Comparison of ENCODE assay signal across 20 mouse cellular contexts in the genomic region with DNA sequence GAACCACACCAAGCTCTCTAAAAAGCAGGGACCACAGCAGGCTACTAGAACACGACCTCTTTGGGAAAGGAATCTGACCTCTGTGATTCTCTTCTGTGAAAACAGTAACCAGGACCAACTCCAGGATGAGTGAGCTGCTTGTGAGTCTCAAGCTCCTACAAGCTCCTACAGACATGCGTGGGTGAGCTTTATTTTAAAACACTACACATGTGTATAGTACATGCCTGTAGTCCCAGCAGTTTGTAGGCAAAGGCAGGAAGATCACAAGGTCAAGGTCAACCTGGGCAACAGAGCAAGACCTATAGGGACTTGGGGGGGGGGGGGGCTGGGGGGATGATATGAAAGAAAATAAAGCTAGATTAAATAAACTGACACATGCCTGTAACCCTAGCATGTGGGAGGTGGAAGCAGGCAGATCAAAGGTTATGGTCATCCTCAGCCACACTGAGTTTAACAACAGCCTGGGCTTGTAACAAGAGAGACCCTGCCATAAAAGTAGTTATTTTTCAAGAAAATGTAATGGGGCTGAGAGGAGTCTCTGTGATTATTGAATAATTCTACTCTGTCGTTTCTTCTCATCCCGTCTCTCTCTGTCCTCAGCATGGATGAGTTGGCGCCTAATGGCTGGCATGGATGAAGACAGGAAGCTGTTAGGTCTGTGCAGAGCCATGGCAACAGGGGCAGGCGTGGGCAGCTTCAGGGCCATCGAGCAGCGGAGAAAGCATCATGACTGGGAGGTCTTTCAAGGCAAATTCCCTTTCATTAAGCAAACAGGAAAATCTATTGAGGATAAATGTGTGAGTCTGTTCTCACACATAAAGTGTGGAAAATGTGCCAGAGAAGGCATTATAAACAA.
DNase-seq lines count a peak whose midpoint lies in the region; ATAC-seq lines count a peak whose summit lies in the region.
"Had no signal": no experiment of that assay in that cellular context is flagged by ENCODE, and none has a peak within 500 bp of the region (broad histone marks: within the 10 kb centered on the region; RNA-seq: fewer than 3 reads in every experiment).

No protein-coding gene starts in this region.

- no peak overlapping the region for H3K4me2 ChIP-seq in hindbrain, embryonic 16.5 days (ENCODE audit: low read length)
- H3K4me2 ChIP-seq in hindbrain, embryonic 12.5 days (replicated peaks), result no peak overlapping the region
- no peak overlapping the region for H3K4me2 ChIP-seq in midbrain, embryonic 15.5 days
- H3K4me2 ChIP-seq in neural tube, embryonic 15.5 days, result no peak overlapping the region
- H3K4me2 ChIP-seq: embryonic facial prominence, embryonic 13.5 days; heart, embryonic 11.5 days; intestine, embryonic 15.5 days had no signal

- ATAC-seq in hindbrain, embryonic 16.5 days, result peak; percentile 77
- no peak for ATAC-seq in hindbrain, embryonic 12.5 days (ENCODE audit: low FRiP score)
- ATAC-seq in midbrain, embryonic 15.5 days (replicated peaks), result no peak; the same call in 1 of the 2 replicates
- peak; percentile 72; the same call in 1 of the 2 replicates for ATAC-seq in neural tube, embryonic 15.5 days (ENCODE audit: low FRiP score)
- ATAC-seq: CD4-positive, CD25-positive, alpha-beta regulatory T cell, adult 4 months; intestine, embryonic 15.5 days; liver, postnatal 0 days had no signal

- no peaks in the 10 kb centered on the region for H3K9me3 ChIP-seq in hindbrain, embryonic 16.5 days (ENCODE audit: control insufficient read depth, low read length)
- H3K9me3 ChIP-seq in hindbrain, embryonic 12.5 days (replicated peaks), result no peaks in the 10 kb centered on the region
- H3K9me3 ChIP-seq in midbrain, embryonic 10.5 days (replicated peaks), result no peaks in the 10 kb centered on the region
- H3K9me3 ChIP-seq in midbrain, embryonic 15.5 days, result no peaks in the 10 kb centered on the region
- no peaks in the 10 kb centered on the region for H3K9me3 ChIP-seq in neural tube, embryonic 15.5 days (replicated peaks)
- H3K9me3 ChIP-seq: embryonic facial prominence, embryonic 13.5 days; G1E; intestine, embryonic 15.5 days had no signal

- no peak overlapping the region for H3K9ac ChIP-seq in hindbrain, embryonic 16.5 days (ENCODE audit: low read depth, low read length)
- no peak overlapping the region for H3K9ac ChIP-seq in hindbrain, embryonic 12.5 days
- no peak overlapping the region for H3K9ac ChIP-seq in midbrain, embryonic 15.5 days
- no peak overlapping the region for H3K9ac ChIP-seq in neural tube, embryonic 15.5 days (replicated peaks)
- H3K9ac ChIP-seq: embryonic facial prominence, embryonic 13.5 days; intestine, embryonic 15.5 days; liver, postnatal 0 days had no signal

- H3K4me1 ChIP-seq in hindbrain, embryonic 16.5 days (ENCODE audit: control insufficient read depth, insufficient read depth, low read depth, low read length), result no peaks in the 10 kb centered on the region; the same call in 1 of the 2 replicates
- peaks cover 10% of the 10 kb centered on the region; the same call in 1 of the 2 replicates for H3K4me1 ChIP-seq in hindbrain, embryonic 12.5 days
- H3K4me1 ChIP-seq in midbrain, embryonic 10.5 days, result peaks cover 37% of the 10 kb centered on the region
- no peaks in the 10 kb centered on the region for H3K4me1 ChIP-seq in midbrain, embryonic 15.5 days
- 0 out of 2 replicates have a peak, but pooled peaks cover 3% of the 10 kb centered on the region for H3K4me1 ChIP-seq in neural tube, embryonic 15.5 days
- H3K4me1 ChIP-seq: intestine, embryonic 15.5 days had no signal

- no peaks in the 10 kb centered on the region for H3K36me3 ChIP-seq in hindbrain, embryonic 16.5 days (ENCODE audit: control insufficient read depth, insufficient read depth, low read length)
- H3K36me3 ChIP-seq in hindbrain, embryonic 12.5 days, result no peaks in the 10 kb centered on the region
- H3K36me3 ChIP-seq in midbrain, embryonic 10.5 days, result no peaks in the 10 kb centered on the region
- H3K36me3 ChIP-seq in midbrain, embryonic 15.5 days (replicated peaks), result no peaks in the 10 kb centered on the region
- H3K36me3 ChIP-seq in neural tube, embryonic 15.5 days, result no peaks in the 10 kb centered on the region
- H3K36me3 ChIP-seq: embryonic facial prominence, embryonic 13.5 days; intestine, embryonic 15.5 days had no signal

- no peak overlapping the region for H3K27ac ChIP-seq in hindbrain, embryonic 16.5 days (ENCODE audit: low read depth, low read length)
- H3K27ac ChIP-seq in hindbrain, embryonic 12.5 days, result no peak overlapping the region
- 0 out of 2 replicates have a peak overlapping the region, but pooled peaks have one; percentile 3 for H3K27ac ChIP-seq in midbrain, embryonic 10.5 days (replicated peaks)
- no peak overlapping the region for H3K27ac ChIP-seq in midbrain, embryonic 15.5 days
- no peak overlapping the region for H3K27ac ChIP-seq in neural tube, embryonic 15.5 days (replicated peaks)
- H3K27ac ChIP-seq: embryonic facial prominence, embryonic 13.5 days; intestine, embryonic 15.5 days; stomach, postnatal 0 days had no signal

- 43% methylated on average over 8 of the region's 8 CpGs for WGBS in hindbrain, embryonic 16.5 days
- 66% methylated on average over 8 of the region's 8 CpGs for WGBS in hindbrain, embryonic 12.5 days
- WGBS in midbrain, embryonic 10.5 days, result 81% methylated on average over 8 of the region's 8 CpGs
- 72% methylated on average over 8 of the region's 8 CpGs for WGBS in midbrain, embryonic 15.5 days
- 52% methylated on average over 8 of the region's 8 CpGs for WGBS in neural tube, embryonic 15.5 days

- no peaks in the 10 kb centered on the region for H3K27me3 ChIP-seq in hindbrain, embryonic 16.5 days (replicated peaks; ENCODE audit: control insufficient read depth, insufficient read depth, low read length)
- H3K27me3 ChIP-seq in hindbrain, embryonic 12.5 days, result no peaks in the 10 kb centered on the region
- H3K27me3 ChIP-seq in midbrain, embryonic 10.5 days (ENCODE audit: low read depth, poor library complexity, severe bottlenecking), result no peaks in the 10 kb centered on the region
- no peaks in the 10 kb centered on the region for H3K27me3 ChIP-seq in midbrain, embryonic 15.5 days (replicated peaks)
- H3K27me3 ChIP-seq in neural tube, embryonic 15.5 days (replicated peaks), result no peaks in the 10 kb centered on the region
- H3K27me3 ChIP-seq: embryonic facial prominence, embryonic 13.5 days; intestine, embryonic 15.5 days had no signal

- intact Hi-C loops in heart, postnatal 10 days (cut with DNase I), result no loop called here

- peak; percentile 15 for DNase-seq in adrenal gland, postnatal 14 days
- DNase-seq in adrenal gland, postnatal 25 days, result no peak
- DNase-seq in midbrain, embryonic 10.5 days (ENCODE audit: low spot score), result no peak
- no peak for DNase-seq in heart, postnatal 10 days
- DNase-seq: cerebellum, adult 11-12 months; liver; liver, postnatal 0 days; lung, postnatal 14 days; right cerebral cortex, postnatal 25 days; thymus, postnatal 14 days had no signal

- no peak overlapping the region for H3K4me3 ChIP-seq in hindbrain, embryonic 16.5 days (ENCODE audit: low read length)
- H3K4me3 ChIP-seq in hindbrain, embryonic 12.5 days, result no peak overlapping the region
- H3K4me3 ChIP-seq in midbrain, embryonic 10.5 days, result no peak overlapping the region
- H3K4me3 ChIP-seq in midbrain, embryonic 15.5 days, result no peak overlapping the region
- no peak overlapping the region for H3K4me3 ChIP-seq in neural tube, embryonic 15.5 days (replicated peaks)
- H3K4me3 ChIP-seq: embryonic facial prominence, embryonic 13.5 days; intestine, embryonic 15.5 days had no signal

Comparison
In these comparisons a context has a peak if more than half of its experiments do, and no peak if none do; other contexts are left out.
1. ATAC-seq: peak in hindbrain, embryonic 16.5 days (single experiment) and neural tube, embryonic 15.5 days (single experiment); none in hindbrain, embryonic 12.5 days (single experiment) and midbrain, embryonic 15.5 days (single experiment).